Mouse (Mus musculus) lung, adult 2 months (tissue): ENCODE data around the gene Ttc22.

ENCODE experiments used
- CTCF ChIP-seq: fragments of 200-500 bp; IDR thresholded peaks from 2 replicates; pipeline ENCODE4 v1.5.1; 2011; ENCODE audit warnings: mild to moderate bottlenecking, low read length, control low read depth; ENCODE audit not compliant: insufficient read depth
- POLR2A ChIP-seq: fragments of 200-500 bp; IDR thresholded peaks from 2 replicates; pipeline ENCODE4 v1.6.1; 2011; ENCODE audit warnings: low read depth, mild to moderate bottlenecking, control low read depth, low read length, borderline replicate concordance; ENCODE audit errors: extremely low read depth

DNA sequence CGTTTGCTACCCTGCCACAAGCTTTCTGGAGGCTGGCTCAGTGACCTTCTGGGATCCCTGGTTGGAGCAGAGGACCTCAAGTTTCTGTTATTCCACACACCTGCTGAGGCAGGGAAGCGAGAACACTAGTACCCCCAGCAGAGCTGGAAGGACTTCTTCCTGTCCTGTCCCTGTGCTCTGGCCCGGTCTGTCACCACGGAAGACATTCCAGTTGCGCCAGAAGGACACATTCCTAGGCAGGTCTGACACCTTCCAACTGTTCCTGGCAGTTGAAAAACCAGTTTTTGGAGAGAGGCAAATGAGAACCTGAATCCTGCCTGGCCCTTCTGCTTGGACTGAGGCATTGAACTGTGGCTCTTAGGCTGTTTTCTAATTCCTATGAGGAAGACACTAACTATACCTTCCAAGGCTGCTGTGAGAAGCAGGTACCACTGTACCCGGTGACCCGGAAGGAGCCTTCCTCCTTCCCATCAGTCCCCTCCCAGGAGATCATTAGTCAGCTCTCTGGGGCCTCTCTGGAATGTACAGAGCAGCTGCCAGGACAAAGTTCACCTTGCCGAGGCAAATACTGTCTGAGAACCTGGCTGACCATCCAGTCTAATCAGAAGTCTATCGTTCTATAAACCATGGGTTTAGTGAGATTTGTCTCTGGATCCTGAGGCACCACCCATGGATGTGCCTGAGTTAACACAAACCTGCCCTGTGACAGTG, 6.6 kb downstream of the Ttc22 start:
- TF ChIP-seq CTCF, result no peak
- no peak for TF ChIP-seq POLR2A
